Mouse (Mus musculus) kidney, embryonic 14.5 days (tissue): Measurements from ENCODE around the gene Ss18l1. TPM values are rescaled to one million over a fixed set of nuclear protein-coding genes. Genes with fewer than 3 reads are reported as not detected.

ENCODE experiments used
- ATAC-seq: fragments of 200-750 bp; cut with Nextera tagmentation; 2 replicates; pipeline ENCODE4 v1.8.0; 2017; ENCODE audit warnings: moderate number of reproducible peaks, mild to moderate bottlenecking, moderate TSS enrichment, moderate library complexity; ENCODE audit not compliant: low FRiP score, low TSS enrichment
- H3K27ac ChIP-seq: fragments of 300-500 bp; sonication (generic); 2 replicates; pipeline ENCODE4 v1.5.1; 2014; ENCODE audit warnings: low read depth, mild to moderate bottlenecking, low read length, moderate library complexity, mixed read lengths
- H3K27me3 ChIP-seq: fragments of 300-500 bp; sonication (generic); 2 replicates; pipeline ENCODE4 v1.6.1; 2014; ENCODE audit warnings: mild to moderate bottlenecking, low read length; ENCODE audit not compliant: control insufficient read depth, insufficient read depth
- H3K36me3 ChIP-seq: fragments of 300-500 bp; sonication (generic); 2 replicates; pipeline ENCODE4 v1.6.1; 2014; ENCODE audit warnings: low read length, mixed read lengths; ENCODE audit not compliant: control insufficient read depth, insufficient read depth
- H3K4me1 ChIP-seq: fragments of 300-500 bp; sonication (generic); 2 replicates; pipeline ENCODE4 v1.6.1; 2014; ENCODE audit warnings: low read length, mixed read lengths; ENCODE audit not compliant: control insufficient read depth, insufficient read depth
- H3K4me2 ChIP-seq: fragments of 300-500 bp; sonication (generic); replicated peaks from 2 replicates; pipeline ENCODE4 v1.6.1; 2014; ENCODE audit warnings: low read depth, mild to moderate bottlenecking, low read length
- H3K4me3 ChIP-seq: fragments of 300-500 bp; sonication (generic); 2 replicates; pipeline ENCODE4 v1.5.1; 2014; ENCODE audit warnings: mild to moderate bottlenecking, low read length
- H3K9ac ChIP-seq: fragments of 300-500 bp; sonication (generic); 2 replicates; pipeline ENCODE4 v1.6.1; 2014; ENCODE audit warnings: low read depth, mild to moderate bottlenecking, low read length, moderate library complexity
- H3K9me3 ChIP-seq: fragments of 300-500 bp; sonication (generic); 2 replicates; pipeline ENCODE4 v1.6.1; 2016; ENCODE audit warnings: low read length; ENCODE audit not compliant: control insufficient read depth
- WGBS: fragments of 180-500 bp; shearing (Covaris S2); extraction: QIAGEN DNeasy Blood & Tissue Kit; methylation state at CpG from one replicate; pipeline ENCODE4 v1.1.7; 2014; 5-methylcytosine and 5-hydroxymethylcytosine counted together
- polyA plus RNA-seq: library from polyadenylated mRNA; unstranded; fragments of >200 nt; fragmentation: Nextera tagmentation; extraction: Ambion mirVana; gene quantifications from 2 replicates; pipeline ENCODE4 v1.2.1, GENCODE M21; 2014

The Ss18l1 gene
- polyA plus RNA-seq, 1 experiment from 2014 or later = 6.9 TPM

GRCm38 (mm10) chr2:180095711-180096110 lies 53.4 kb downstream of the Ss18l1 start:
- ATAC-seq = no peak
- Histone ChIP-seq H3K9me3 (no peaks in the 10 kb centered on the region), H3K36me3 (no peaks in the 10 kb centered on the region), H3K27me3 (peaks cover 26% of the 10 kb centered on the region), H3K27ac (no peak overlapping the region), H3K4me2 (no peak overlapping the region), H3K4me3 (no peak overlapping the region), H3K9ac (no peak overlapping the region), H3K4me1 (no peaks in the 10 kb centered on the region)
- WGBS = 45% methylated on average over 5 of the region's 5 CpGs

- no peaks in the 10 kb centered on the region for H3K4me1 ChIP-seq
- 50% methylated on average over 3 of the region's 3 CpGs for WGBS
- H3K27me3 ChIP-seq = peaks cover 44% of the 10 kb centered on the region
- H3K27ac ChIP-seq = no peak overlapping the region
- no peak overlapping the region for H3K4me3 ChIP-seq
- H3K4me2 ChIP-seq = no peak overlapping the region
- ATAC-seq = no peak
- no peak overlapping the region for H3K9ac ChIP-seq
- no peaks in the 10 kb centered on the region for H3K36me3 ChIP-seq
- H3K9me3 ChIP-seq = no peaks in the 10 kb centered on the region
Observed at GRCm38 (mm10) chr2:180097585-180097984, 55.3 kb downstream of the Ss18l1 start.

- H3K4me1 ChIP-seq = no peaks in the 10 kb centered on the region
- no peak overlapping the region for H3K9ac ChIP-seq
- H3K4me3 ChIP-seq = no peak overlapping the region
- H3K36me3 ChIP-seq = no peaks in the 10 kb centered on the region
- no peak for ATAC-seq
- H3K4me2 ChIP-seq = no peak overlapping the region
- peaks cover 49% of the 10 kb centered on the region for H3K27me3 ChIP-seq
- 42% methylated on average over 5 of the region's 5 CpGs for WGBS
- H3K27ac ChIP-seq = no peak overlapping the region
- H3K9me3 ChIP-seq = no peaks in the 10 kb centered on the region
Observed at GRCm38 (mm10) chr2:180098167-180098566, 55.9 kb downstream of the Ss18l1 start.

GRCm38 (mm10) chr2:180099529-180099928 lies 57.2 kb downstream of the Ss18l1 start:
- H3K9ac ChIP-seq = 0 out of 2 replicates have a peak overlapping the region, but pooled peaks have one; percentile 7
- no peaks in the 10 kb centered on the region for H3K36me3 ChIP-seq
- H3K4me2 ChIP-seq = 0 out of 2 replicates have a peak overlapping the region, but pooled peaks have one; percentile 17
- H3K4me1 ChIP-seq = peaks cover 7% of the 10 kb centered on the region; the same call in 1 of the 2 replicates
- ATAC-seq = no peak
- peaks cover 63% of the 10 kb centered on the region for H3K27me3 ChIP-seq
- no peak overlapping the region for H3K27ac ChIP-seq
- 3% methylated on average over 15 of the region's 15 CpGs for WGBS
- H3K4me3 ChIP-seq = no peak overlapping the region
- H3K9me3 ChIP-seq = no peaks in the 10 kb centered on the region

- WGBS = under 1% methylated on average over 52 of the region's 57 CpGs
- no peaks in the 10 kb centered on the region for H3K9me3 ChIP-seq
- H3K36me3 ChIP-seq = no peaks in the 10 kb centered on the region
- H3K4me1 ChIP-seq = peaks cover 7% of the 10 kb centered on the region; the same call in 1 of the 2 replicates
- no peak overlapping the region for H3K27ac ChIP-seq
- ATAC-seq = no peak
- H3K4me3 ChIP-seq = peak overlapping the region; percentile 50
- H3K4me2 ChIP-seq = peak overlapping the region; percentile 99
- H3K27me3 ChIP-seq = peaks cover 77% of the 10 kb centered on the region
- H3K9ac ChIP-seq = peak overlapping the region; percentile 34; the same call in 1 of the 2 replicates
Observed at GRCm38 (mm10) chr2:180103151-180103977, 61.1 kb downstream of the Ss18l1 start.

GRCm38 (mm10) chr2:180103978-180104658 lies 61.8 kb downstream of the Ss18l1 start, which contains the start of gene Hrh3:
Gene Hrh3 (minus strand): TSS chr2:180104488.
- H3K9ac ChIP-seq = peak within 1 kb of the TSS; percentile 34; the same call in 1 of the 2 replicates
- WGBS = under 1% methylated on average over 75 of the region's 87 CpGs
- peak within 1 kb of the TSS; percentile 99 for H3K4me2 ChIP-seq
- peaks cover 7% of the 10 kb centered on the region; the same call in 1 of the 2 replicates for H3K4me1 ChIP-seq
- peaks cover 70% of the 10 kb centered on the region for H3K27me3 ChIP-seq
- H3K4me3 ChIP-seq = peak within 1 kb of the TSS; percentile 50
- H3K36me3 ChIP-seq = no peaks in the 10 kb centered on the region
- no peaks in the 10 kb centered on the region for H3K9me3 ChIP-seq
- ATAC-seq = peak; percentile 86
- no peak within 1 kb of the TSS for H3K27ac ChIP-seq

- Histone ChIP-seq H3K4me1 (peaks cover 7% of the 10 kb centered on the region; the same call in 1 of the 2 replicates), H3K27ac (no peak overlapping the region), H3K4me2 (peak overlapping the region; percentile 99), H3K9ac (no peak overlapping the region), H3K9me3 (no peaks in the 10 kb centered on the region), H3K4me3 (peak overlapping the region; percentile 50), H3K27me3 (peaks cover 64% of the 10 kb centered on the region), H3K36me3 (no peaks in the 10 kb centered on the region)
- 9% methylated on average over 24 of the region's 24 CpGs for WGBS
- peak; percentile 3; the same call in 1 of the 2 replicates for ATAC-seq
Observed at GRCm38 (mm10) chr2:180104659-180105377, 62.5 kb downstream of the Ss18l1 start.

GRCm38 (mm10) chr2:180105441-180106190 lies 63.3 kb downstream of the Ss18l1 start:
- ATAC-seq = no peak
- Histone ChIP-seq H3K9me3 (no peaks in the 10 kb centered on the region), H3K4me2 (no peak overlapping the region), H3K4me1 (peaks cover 7% of the 10 kb centered on the region; the same call in 1 of the 2 replicates), H3K9ac (no peak overlapping the region), H3K4me3 (no peak overlapping the region), H3K36me3 (no peaks in the 10 kb centered on the region), H3K27ac (no peak overlapping the region), H3K27me3 (peaks cover 56% of the 10 kb centered on the region)
- WGBS = 33% methylated on average over 8 of the region's 8 CpGs
